Mouse (Mus musculus) heart, adult 8-10 months (tissue): ENCODE measurements at regions not wholly inside any gene's neighbourhood (a gene's known extent, or its start where the extent isn't known, plus 50 kb on each side); places are given as distances from the start of the nearest gene placed in this dataset.

Experiments
- DNase-seq: peaks from one replicate; pipeline ENCODE4 v3.0.0; 2022; ENCODE audit warnings: low spot score

DNA sequence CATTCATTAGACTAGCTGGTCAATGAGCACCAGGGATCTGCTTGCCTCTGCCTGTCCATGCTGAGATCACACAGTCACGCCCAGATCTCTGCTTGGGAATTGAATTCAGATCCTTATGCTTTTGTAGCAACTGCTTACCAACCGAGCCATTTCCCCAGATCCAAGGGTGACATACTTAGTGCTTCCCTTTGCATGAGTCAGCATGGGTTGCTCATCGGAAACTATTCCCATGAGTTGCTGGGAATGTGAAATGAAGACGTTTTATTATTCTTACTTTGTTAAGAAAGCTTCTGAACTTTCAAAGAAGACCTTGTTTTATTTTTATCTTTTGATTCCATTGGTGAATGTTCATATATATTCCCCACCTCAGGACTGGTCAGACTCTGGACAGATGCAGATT, 82.3 kb upstream of the Far2 start:
- DNase-seq: no peak

DNA sequence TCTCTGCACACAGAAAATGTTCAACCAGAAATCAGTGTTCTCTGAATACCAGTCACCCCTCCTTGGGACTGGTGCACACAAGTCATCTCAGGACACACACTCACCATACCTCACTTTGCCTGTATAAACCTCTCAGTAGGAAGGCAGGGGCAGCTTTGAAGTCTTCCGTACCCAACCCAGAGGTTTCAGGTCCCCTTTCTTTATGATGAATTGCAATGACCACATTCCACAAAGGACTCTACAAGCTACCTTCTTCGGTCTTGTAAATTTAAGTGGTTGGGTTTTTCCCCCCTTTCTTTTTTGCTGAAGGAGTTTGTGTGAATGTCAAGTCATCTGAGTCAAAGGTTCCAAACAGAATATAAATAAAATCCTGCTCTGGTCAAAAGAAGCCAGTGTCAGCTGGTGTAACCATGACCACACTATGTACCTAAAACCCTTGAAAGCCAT, 76.9 kb upstream of the Far2 start:
- no peak for DNase-seq

DNA sequence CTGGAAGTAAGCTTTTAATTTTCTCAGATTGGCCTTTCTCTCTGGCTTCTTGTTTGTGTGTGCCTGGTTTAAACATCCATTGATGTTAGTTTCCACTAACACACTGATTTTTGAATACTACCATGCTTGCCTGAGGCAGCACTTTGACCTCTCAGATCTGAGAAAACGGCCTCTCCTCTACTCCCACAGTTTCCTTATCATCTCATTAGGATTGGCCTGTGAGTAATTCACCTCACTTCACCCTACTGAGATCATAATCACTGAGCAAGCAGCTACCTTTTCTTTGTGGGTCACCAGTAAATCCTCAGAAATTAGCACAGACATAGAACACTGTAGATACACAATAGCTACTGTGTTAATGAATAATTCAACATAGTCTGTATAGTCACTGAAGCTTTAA, 74.5 kb upstream of the Far2 start:
- no peak for DNase-seq

DNA sequence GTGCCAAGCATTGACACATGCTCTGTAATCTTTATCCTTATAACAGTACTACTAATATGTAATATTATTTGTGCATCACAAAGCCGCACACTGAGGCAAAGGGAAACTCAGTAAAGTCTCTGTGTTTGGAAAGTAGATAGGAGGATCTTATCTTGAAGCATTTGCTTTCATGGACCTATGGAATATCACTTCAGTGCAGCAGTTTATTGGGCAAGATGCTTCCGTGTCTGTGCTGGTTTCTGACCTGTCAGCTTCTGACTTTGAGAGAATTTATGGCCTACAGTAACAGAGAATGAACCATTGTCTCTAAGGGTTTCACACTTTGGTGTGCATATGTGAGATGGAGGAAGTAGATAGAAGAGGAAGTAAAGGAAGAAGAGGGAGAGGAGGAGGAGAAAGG, 74.0 kb upstream of the Far2 start:
- DNase-seq: no peak

GRCm38 (mm10) chr6:147975917-147976316, 71.1 kb upstream of the Far2 start:
- no peak for DNase-seq

DNA sequence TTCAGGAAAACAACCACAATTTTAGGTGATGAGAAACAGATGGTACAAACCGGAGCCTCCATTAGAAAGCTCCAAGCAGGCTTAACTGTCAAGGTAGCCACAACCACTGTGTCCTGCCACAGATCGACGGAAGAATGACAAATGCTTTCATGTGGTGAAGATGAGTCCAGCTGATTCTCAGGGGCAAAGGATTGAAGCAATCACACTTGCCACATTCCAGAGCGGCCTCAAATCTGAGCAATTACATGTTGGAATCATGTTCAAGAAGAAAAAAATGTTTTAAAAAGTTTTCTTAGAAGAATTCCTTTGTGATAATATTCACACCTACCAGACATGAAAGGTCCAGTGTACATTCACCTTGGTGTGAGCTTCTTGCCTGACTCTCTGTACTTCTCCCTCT, 57.7 kb upstream of the Far2 start:
- DNase-seq: no peak
